Mouse (Mus musculus) erythroblast, embryonic 14.5 days (primary cell): ENCODE results near the gene Nxnl1.

Experiments used
- GATA1 ChIP-seq: IDR thresholded peaks from 2 replicates; pipeline ENCODE4 v1.6.1; 2012; ENCODE audit warnings: low read length, inconsistent platforms, mixed read lengths
- TAL1 ChIP-seq: IDR thresholded peaks from 3 replicates; pipeline ENCODE4 v1.6.1; 2012; ENCODE audit warnings: low read length, inconsistent platforms, mixed read lengths

DNA sequence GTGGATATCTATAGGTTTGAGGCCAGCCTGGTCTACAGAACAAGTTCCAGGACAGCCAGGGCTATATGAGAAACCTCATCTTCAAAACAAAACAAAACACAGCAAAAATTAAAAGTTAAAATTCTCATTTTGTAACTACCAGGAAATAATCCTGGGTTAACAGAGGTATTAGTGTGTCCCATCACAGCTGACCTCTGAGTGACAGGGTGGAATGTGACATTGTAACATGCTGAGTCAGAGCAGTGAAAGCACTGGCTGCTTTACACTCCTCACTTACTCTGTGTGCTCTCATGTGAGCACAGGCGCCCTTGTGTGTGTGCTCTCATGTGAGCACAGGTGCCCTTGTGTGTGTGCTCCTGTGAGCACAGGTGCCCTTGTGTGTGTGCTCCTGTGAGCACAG lies 8.6 kb upstream of the Nxnl1 start:
- TF ChIP-seq GATA1 (no peak), TAL1 (no peak)
